Mouse (Mus musculus) midbrain, postnatal 0 days (tissue): ENCODE measurements around the gene Scnm1. TPM values are rescaled to one million over a fixed set of nuclear protein-coding genes. Genes with fewer than 3 reads are reported as not detected.

Experiments used
- ATAC-seq: fragments of 200-750 bp; cut with Nextera tagmentation; 2 replicates; pipeline ENCODE4 v1.8.0; 2017; ENCODE audit warnings: moderate number of reproducible peaks, mild to moderate bottlenecking, moderate TSS enrichment, moderate library complexity; ENCODE audit not compliant: low FRiP score
- DNase-seq: peaks from one replicate; pipeline ENCODE4 v3.0.0-alpha.2; 2015; ENCODE audit warnings: low spot score
- H3K27ac ChIP-seq: fragments of 300-500 bp; sonication (generic); 2 replicates; pipeline ENCODE4 v1.5.1; 2014; ENCODE audit warnings: low read depth, mild to moderate bottlenecking, low read length, mixed read lengths
- H3K27me3 ChIP-seq: fragments of 300-500 bp; sonication (generic); 2 replicates; pipeline ENCODE4 v1.6.1; 2014; ENCODE audit warnings: low read length, control low read depth, mixed read lengths; ENCODE audit not compliant: insufficient read depth
- H3K36me3 ChIP-seq: fragments of 300-500 bp; sonication (generic); 2 replicates; pipeline ENCODE4 v1.6.1; 2014; ENCODE audit warnings: low read length, control low read depth, mixed read lengths; ENCODE audit not compliant: insufficient read depth
- H3K4me1 ChIP-seq: fragments of 300-500 bp; sonication (generic); 2 replicates; pipeline ENCODE4 v1.6.1; 2014; ENCODE audit warnings: mild to moderate bottlenecking, control low read depth, antibody characterized with exemption, low read length, mixed read lengths; ENCODE audit not compliant: insufficient read depth
- H3K4me2 ChIP-seq: fragments of 300-500 bp; sonication (generic); 2 replicates; pipeline ENCODE4 v1.6.1; 2014; ENCODE audit warnings: low read depth, mild to moderate bottlenecking, low read length, mixed read lengths; ENCODE audit not compliant: poor library complexity, severe bottlenecking
- H3K4me3 ChIP-seq: fragments of 300-500 bp; sonication (generic); 2 replicates; pipeline ENCODE4 v1.5.1; 2014; ENCODE audit warnings: low read depth, mild to moderate bottlenecking, low read length, moderate library complexity
- H3K9ac ChIP-seq: fragments of 300-500 bp; sonication (generic); replicated peaks from 2 replicates; pipeline ENCODE4 v1.6.1; 2014; ENCODE audit warnings: mild to moderate bottlenecking, low read length, moderate library complexity, mixed read lengths; ENCODE audit not compliant: poor library complexity, severe bottlenecking
- H3K9me3 ChIP-seq: fragments of 300-500 bp; sonication (generic); 2 replicates; pipeline ENCODE4 v1.6.1; 2016; ENCODE audit warnings: low read length, control low read depth
- CTCF ChIP-seq: IDR thresholded peaks from 2 replicates; pipeline ENCODE4 v1.5.1; 2016; ENCODE audit warnings: antibody characterized with exemption, mild to moderate bottlenecking
- WGBS: fragments of 180-500 bp; shearing (Covaris S2); extraction: QIAGEN DNeasy Blood & Tissue Kit; methylation state at CpG from one replicate; pipeline ENCODE4 v1.1.7; 2014; 5-methylcytosine and 5-hydroxymethylcytosine counted together
- polyA plus RNA-seq: library from polyadenylated mRNA; unstranded; fragments of >200 nt; fragmentation: Nextera tagmentation; extraction: Ambion mirVana; gene quantifications from 2 replicates; pipeline ENCODE4 v1.2.1, GENCODE M21; 2015
- total RNA-seq: library from RNA; depleted of rRNA; stranded (reverse); fragments of >200 nt; gene quantifications from 2 replicates; pipeline ENCODE4 v1.2.3, GENCODE M21; 2014

The Scnm1 gene
- total and polyA plus RNA-seq, 2 experiments from 2014 or later, result 47.6 to 69.6 TPM

DNA sequence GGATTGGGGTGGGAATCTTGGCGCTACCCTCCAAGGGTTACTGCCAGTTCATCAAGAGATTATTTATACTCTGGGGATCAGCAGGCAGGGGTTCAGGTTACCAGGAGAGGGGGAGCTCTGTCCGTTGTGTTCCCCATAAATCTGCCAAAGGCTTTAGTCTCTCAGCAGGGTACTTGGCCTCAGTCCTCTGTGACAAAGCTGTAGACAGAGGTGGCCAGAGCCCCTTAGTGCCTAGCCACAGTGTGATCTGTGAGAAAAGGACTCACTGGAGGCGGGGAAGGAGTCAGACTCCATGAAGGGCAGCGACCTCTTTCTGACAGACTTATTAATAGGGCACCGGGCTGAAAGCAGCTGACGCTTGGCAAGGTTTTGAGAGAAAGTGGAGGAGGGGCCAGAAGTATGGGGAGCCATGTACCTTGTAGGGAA, 4.6 kb downstream of the Scnm1 start:
- Histone ChIP-seq H3K27me3 (no peaks in the 10 kb centered on the region), H3K4me2 (no peak overlapping the region), H3K4me3 (no peak overlapping the region), H3K27ac (no peak overlapping the region), H3K4me1 (peaks cover 6% of the 10 kb centered on the region; the same call in 1 of the 2 replicates), H3K36me3 (peaks cover 13% of the 10 kb centered on the region), H3K9me3 (no peaks in the 10 kb centered on the region), H3K9ac (no peak overlapping the region)
- ATAC-seq, result no peak
- DNase-seq, result no peak
- WGBS, result 41% methylated on average over 6 of the region's 6 CpGs
- TF ChIP-seq CTCF, result no peak

GRCm38 (mm10) chr3:95124972-95125371, 8.8 kb downstream of the Scnm1 start:
- 36% methylated on average over 5 of the region's 5 CpGs for WGBS
- H3K9me3 ChIP-seq, result no peaks in the 10 kb centered on the region
- no peaks in the 10 kb centered on the region for H3K27me3 ChIP-seq
- H3K4me2 ChIP-seq, result no peak overlapping the region
- no peaks in the 10 kb centered on the region for H3K4me1 ChIP-seq
- no peak for ATAC-seq
- H3K4me3 ChIP-seq, result no peak overlapping the region
- TF ChIP-seq CTCF, result no peak
- H3K36me3 ChIP-seq, result peaks cover 30% of the 10 kb centered on the region
- DNase-seq, result peak; percentile 65
- H3K9ac ChIP-seq, result no peak overlapping the region
- H3K27ac ChIP-seq, result no peak overlapping the region

- Histone ChIP-seq H3K4me2 (no peak within 1 kb of the TSS), H3K9me3 (no peaks in the 10 kb centered on the region), H3K36me3 (peaks cover 30% of the 10 kb centered on the region), H3K27ac (no peak within 1 kb of the TSS), H3K4me3 (no peak within 1 kb of the TSS), H3K27me3 (no peaks in the 10 kb centered on the region), H3K9ac (no peak within 1 kb of the TSS), H3K4me1 (no peaks in the 10 kb centered on the region)
- TF ChIP-seq CTCF, result peak; percentile 60
- DNase-seq, result no peak
- ATAC-seq, result no peak
- WGBS, result 60% methylated on average over 6 of the region's 6 CpGs
Observed at GRCm38 (mm10) chr3:95124246-95124645, 9.6 kb downstream of the Scnm1 start, which contains the start of gene Tmod4. Gene Tmod4 (plus strand): TSS chr3:95124476.

DNA sequence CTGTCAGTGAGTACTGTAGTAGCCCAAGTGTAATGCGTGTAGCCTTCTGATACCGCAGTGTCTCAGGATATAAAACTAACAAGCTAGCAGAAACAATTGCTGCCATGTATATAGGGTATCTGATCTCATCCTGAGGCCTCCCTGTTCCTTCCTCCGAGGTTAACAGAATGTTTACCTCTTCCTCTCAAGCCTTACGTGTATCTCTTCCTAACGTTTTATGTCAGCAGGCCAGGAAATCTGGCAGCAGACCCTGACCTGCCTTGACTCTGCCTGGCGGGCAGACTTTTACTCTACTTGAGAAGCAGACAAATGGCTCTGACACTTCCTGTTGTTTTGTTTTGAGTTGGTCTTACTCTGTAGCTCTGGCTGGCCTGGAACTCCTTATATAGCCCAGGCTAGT, 12.2 kb downstream of the Scnm1 start:
- 92% methylated on average over 6 of the region's 6 CpGs for WGBS
- peaks cover 37% of the 10 kb centered on the region for H3K36me3 ChIP-seq

DNA sequence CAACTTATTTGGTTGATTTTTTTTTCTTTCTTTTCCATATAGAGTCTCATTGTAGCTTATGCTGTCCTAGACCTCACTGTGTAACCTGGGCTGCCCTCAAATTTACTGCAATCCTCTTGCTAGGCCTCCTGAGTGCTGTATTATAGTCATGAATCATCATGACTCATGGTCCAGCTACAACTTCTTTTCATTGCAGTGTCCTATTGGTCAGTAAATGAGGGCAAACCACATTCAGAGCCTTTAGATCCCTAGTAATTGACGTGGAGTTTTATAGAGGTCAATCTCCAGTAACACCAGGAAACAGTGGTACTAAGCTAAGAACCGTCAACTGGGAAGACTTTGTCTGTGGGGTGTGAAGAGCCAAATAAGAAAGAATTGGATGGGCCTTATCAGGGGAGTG, 16.1 kb downstream of the Scnm1 start:
- Histone ChIP-seq H3K36me3 (peaks cover 51% of the 10 kb centered on the region), H3K9me3 (no peaks in the 10 kb centered on the region), H3K4me1 (0 out of 2 replicates have a peak, but pooled peaks cover 1% of the 10 kb centered on the region), H3K4me2 (no peak overlapping the region), H3K27ac (no peak overlapping the region), H3K27me3 (no peaks in the 10 kb centered on the region), H3K9ac (no peak overlapping the region), H3K4me3 (no peak overlapping the region)
- ATAC-seq, result no peak
- 94% methylated on average over 2 of the region's 2 CpGs for WGBS
- DNase-seq, result no peak
- no peak for TF ChIP-seq CTCF

More for the DNA sequence above, 12.2 kb downstream of the Scnm1 start:
- TF ChIP-seq CTCF, result no peak
- Histone ChIP-seq H3K9me3 (no peaks in the 10 kb centered on the region), H3K27me3 (no peaks in the 10 kb centered on the region), H3K27ac (no peak overlapping the region), H3K4me3 (no peak overlapping the region), H3K4me2 (no peak overlapping the region), H3K4me1 (no peaks in the 10 kb centered on the region), H3K9ac (no peak overlapping the region)
- ATAC-seq (no peak), DNase-seq (no peak)

DNA sequence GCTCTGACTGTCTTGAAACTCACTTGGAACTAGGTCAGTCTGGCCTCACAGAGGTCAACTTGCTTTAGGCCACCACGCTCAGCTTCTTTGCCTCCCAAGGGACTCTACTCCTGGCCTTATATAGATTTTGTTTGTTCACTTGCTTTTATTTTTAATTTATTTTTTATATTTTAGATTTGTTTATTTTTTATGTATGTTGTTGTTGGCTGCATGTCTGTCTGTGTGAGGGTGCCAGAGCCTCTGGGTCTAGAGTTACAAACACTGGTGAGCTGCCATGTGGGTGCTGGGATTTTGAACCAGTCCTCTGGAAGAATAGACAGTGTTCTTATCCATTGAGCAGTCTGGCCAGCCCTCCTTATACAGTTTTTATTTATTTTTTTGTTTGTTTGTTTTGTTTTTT, 21.1 kb downstream of the Scnm1 start:
- ATAC-seq (no peak), DNase-seq (no peak)
- Histone ChIP-seq H3K4me2 (no peak overlapping the region), H3K27me3 (no peaks in the 10 kb centered on the region), H3K27ac (no peak overlapping the region), H3K9me3 (no peaks in the 10 kb centered on the region), H3K9ac (no peak overlapping the region), H3K36me3 (peaks cover 14% of the 10 kb centered on the region), H3K4me1 (0 out of 2 replicates have a peak, but pooled peaks cover 3% of the 10 kb centered on the region), H3K4me3 (no peak overlapping the region)
- WGBS, result 100% methylated on average over 1 of the region's 1 CpGs
- TF ChIP-seq CTCF, result no peak
